Mouse (Mus musculus) CH12.LX (cell line): ENCODE data around the gene Hspb9.

Experiments
- CTCF ChIP-seq, 2 experiments: IDR thresholded peaks in 1 of 2; conservative IDR thresholded peaks in 1 of 2; 2 replicates each; pipeline ENCODE4 v1.5.1; 2011 to 2012; ENCODE audit warnings: low read depth in 2 of 2, low read length in 2 of 2, improper control_type of control experiment in 1 of 2, inconsistent platforms in 1 of 2, mild to moderate bottlenecking in 1 of 2, moderate library complexity in 1 of 2
- ETS1 ChIP-seq: conservative IDR thresholded peaks from 2 replicates; pipeline ENCODE4 v1.6.1; 2012; ENCODE audit warnings: low read depth, mild to moderate bottlenecking, inconsistent platforms, low read length, improper control_type of control experiment, moderate library complexity
- HCFC1 ChIP-seq: IDR thresholded peaks from 2 replicates; pipeline ENCODE4 v1.6.1; 2012; ENCODE audit warnings: low read depth, mild to moderate bottlenecking, inconsistent platforms, low read length, improper control_type of control experiment
- MAX ChIP-seq: IDR thresholded peaks from 2 replicates; pipeline ENCODE4 v1.6.1; 2011; ENCODE audit warnings: low read length, improper control_type of control experiment
- POLR2A ChIP-seq: IDR thresholded peaks from 2 replicates; pipeline ENCODE4 v1.6.1; 2011; ENCODE audit warnings: low read depth, mild to moderate bottlenecking, improper control_type of control experiment, low read length
- RCOR1 ChIP-seq: conservative IDR thresholded peaks from 2 replicates; pipeline ENCODE4 v1.6.1; 2012; ENCODE audit warnings: low read depth, mild to moderate bottlenecking, inconsistent platforms, low read length, improper control_type of control experiment
- ZKSCAN1 ChIP-seq: IDR thresholded peaks from 2 replicates; pipeline ENCODE4 v1.6.1; 2012; ENCODE audit warnings: low read depth, inconsistent platforms, low read length, improper control_type of control experiment, borderline replicate concordance

DNA sequence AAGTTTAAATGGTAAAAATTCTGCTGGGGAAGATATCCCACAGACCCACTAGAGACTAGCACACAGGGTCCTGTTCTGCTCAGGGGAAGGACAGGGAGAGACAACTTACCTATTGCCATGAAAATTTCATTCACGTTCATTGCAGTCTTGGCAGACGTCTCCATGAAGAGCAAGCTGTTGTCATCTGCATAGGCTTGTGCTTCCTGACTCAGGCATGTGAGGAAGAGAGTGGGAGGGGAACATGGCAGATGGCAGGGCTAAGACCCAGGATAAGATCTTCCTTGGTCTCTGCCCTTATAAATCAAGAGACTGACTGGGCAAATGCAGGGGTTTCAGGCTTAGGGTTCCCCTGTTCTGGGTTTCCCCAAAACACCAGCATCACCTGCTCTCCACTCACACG, 3.0 kb downstream of the Hspb9 start:
- no peak for TF ChIP-seq CTCF (conservative IDR thresholded peaks at IDR 0.05 in 1 of 2, IDR thresholded peaks at IDR 0.05 in 1 of 2; ENCODE audit: low read depth in 2 of 2, low read length in 2 of 2)
- TF ChIP-seq ETS1, result no peak
- TF ChIP-seq POLR2A, result no peak
- TF ChIP-seq ZKSCAN1, result no peak
- TF ChIP-seq HCFC1, result no peak
- TF ChIP-seq RCOR1, result no peak
- no peak for TF ChIP-seq MAX
